Mouse (Mus musculus) retina, postnatal 7 days (tissue): ENCODE results near the gene Hectd3.

Experiments
- DNase-seq: peaks from one replicate; pipeline ENCODE4 v3.0.0-alpha.2; 2012; ENCODE audit warnings: low read depth, low spot score

Gene Hectd3

GRCm38 (mm10) chr4:116995131-116995797, at the start of gene Hectd3:
Gene Hectd3 (plus strand): TSS chr4:116995317.
- DNase-seq: peak; percentile 53

- DNase-seq: no peak
Measured at GRCm38 (mm10) chr4:116951642-116952041, 43.5 kb upstream of the Hectd3 start.

- DNase-seq: no peak
Measured at GRCm38 (mm10) chr4:116954951-116955350, 40.2 kb upstream of the Hectd3 start.

- no peak for DNase-seq
Measured at GRCm38 (mm10) chr4:116976503-116976902, 18.6 kb upstream of the Hectd3 start.

GRCm38 (mm10) chr4:116985681-116986080, 9.4 kb upstream of the Hectd3 start:
- no peak for DNase-seq

- DNase-seq: peak; percentile 65
Measured at GRCm38 (mm10) chr4:116986400-116987121, 8.6 kb upstream of the Hectd3 start.

- DNase-seq: no peak
Measured at GRCm38 (mm10) chr4:116987122-116987456, 8.0 kb upstream of the Hectd3 start.

- DNase-seq: no peak
Measured at GRCm38 (mm10) chr4:116989731-116990130, 5.4 kb upstream of the Hectd3 start.

GRCm38 (mm10) chr4:116991366-116991765, 3.8 kb upstream of the Hectd3 start:
- DNase-seq: peak; percentile 77

GRCm38 (mm10) chr4:116993672-116994621, 1.2 kb upstream of the Hectd3 start, which contains the start of gene Urod:
Gene Urod (minus strand): TSS chr4:116994413.
- peak; percentile 91 for DNase-seq

- no peak for DNase-seq
Measured at GRCm38 (mm10) chr4:116995798-116996135, 650 bp downstream of the Hectd3 start.

- no peak for DNase-seq
Measured at GRCm38 (mm10) chr4:116999513-117000154, 4.5 kb downstream of the Hectd3 start.

GRCm38 (mm10) chr4:117001957-117002356, 6.8 kb downstream of the Hectd3 start:
- no peak for DNase-seq

GRCm38 (mm10) chr4:117002543-117003521, 7.7 kb downstream of the Hectd3 start:
- peak; percentile 53 for DNase-seq

- no peak for DNase-seq
Measured at GRCm38 (mm10) chr4:117004649-117005048, 9.5 kb downstream of the Hectd3 start.

GRCm38 (mm10) chr4:117005611-117006400, 10.7 kb downstream of the Hectd3 start:
- no peak for DNase-seq

- DNase-seq: no peak
Measured at GRCm38 (mm10) chr4:117007058-117007457, 11.9 kb downstream of the Hectd3 start.

GRCm38 (mm10) chr4:117010231-117010630, 15.1 kb downstream of the Hectd3 start:
- DNase-seq: no peak

GRCm38 (mm10) chr4:117013596-117013995, 18.5 kb downstream of the Hectd3 start:
- no peak for DNase-seq
